7 mouse cellular contexts compared by ENCODE assay signal in the genomic region with DNA sequence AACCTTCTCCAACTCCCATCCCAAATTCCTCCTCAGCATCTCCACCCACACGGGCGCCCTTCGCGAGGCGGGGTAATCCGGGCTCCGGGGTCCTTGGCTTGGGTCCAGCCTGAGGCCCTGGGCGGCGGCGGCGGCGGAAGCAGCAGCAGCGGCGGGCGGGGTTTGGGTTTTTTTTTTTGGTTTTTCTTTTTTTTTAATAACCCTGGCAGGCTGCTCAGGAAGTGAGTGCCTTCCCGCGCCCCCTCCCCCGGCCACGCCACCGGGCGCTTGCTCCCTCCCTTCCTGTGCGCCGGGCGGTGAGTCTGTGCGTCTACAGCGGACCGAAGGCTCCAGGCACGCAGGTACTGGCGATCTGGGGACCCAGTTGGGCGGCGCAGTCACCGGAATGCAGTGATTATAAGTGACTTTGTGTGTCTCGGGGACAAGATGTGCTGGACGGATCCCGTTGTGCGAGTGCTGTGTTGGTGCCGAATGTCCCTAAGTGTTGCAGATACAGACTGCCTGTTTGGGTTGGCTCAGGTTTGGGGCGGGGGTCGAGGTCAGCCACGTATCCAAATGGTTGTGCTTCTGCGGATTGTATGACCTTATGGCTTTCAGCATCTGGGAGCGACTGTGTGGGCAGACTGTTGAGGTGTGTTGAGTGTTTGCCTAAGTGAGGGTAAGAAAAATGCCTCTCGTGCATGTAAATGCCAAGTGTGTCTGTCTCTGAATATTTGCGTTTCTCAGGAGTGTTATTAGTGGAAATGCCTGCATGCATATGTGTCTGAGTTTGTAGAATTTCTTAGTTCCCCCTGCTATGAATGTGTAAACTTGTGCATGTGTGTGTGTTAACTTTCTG. TPM values are rescaled to one million over a fixed set of nuclear protein-coding genes. Genes with fewer than 3 reads are reported as not detected.
DNase-seq lines count a peak whose midpoint lies in the region; ATAC-seq and TF ChIP-seq lines count a peak whose summit lies in the region.

Gene Adamts10, plus strand, starts transcription at position 287 of the 838 bp plus-strand sequence.

- peak within 1 kb of the TSS; percentile 83 for H3K4me2 ChIP-seq in limb, embryonic 14.5 days (replicated peaks; ENCODE audit: low read depth, low read length, severe bottlenecking)
- peak within 1 kb of the TSS; percentile 70 for H3K4me2 ChIP-seq in midbrain, embryonic 16.5 days (ENCODE audit: low read length)

- peak within 1 kb of the TSS; percentile 93 for H3K27ac ChIP-seq in embryonic facial prominence, embryonic 10.5 days (replicated peaks)
- H3K27ac ChIP-seq in kidney, adult 2 months (ENCODE audit: insufficient read depth, low read depth, low read length): peak within 1 kb of the TSS; percentile 37
- peak within 1 kb of the TSS; percentile 87 for H3K27ac ChIP-seq in limb, embryonic 14.5 days (replicated peaks; ENCODE audit: low read depth, low read length)
- H3K27ac ChIP-seq in midbrain, embryonic 16.5 days (ENCODE audit: low read length): peak within 1 kb of the TSS; percentile 68

- TF ChIP-seq POLR2A in kidney, adult 2 months (IDR thresholded peaks at IDR 0.05; ENCODE audit: low read depth, low read length): no peak
- TF ChIP-seq POLR2A in limb, embryonic 14.5 days (IDR thresholded peaks at IDR 0.05; ENCODE audit: borderline replicate concordance, extremely low read depth, insufficient read depth, insufficient read length): peak; percentile 29; the same call in 1 of the 2 replicates

- ATAC-seq in limb, embryonic 14.5 days (ENCODE audit: low FRiP score, low read depth): peak; percentile 85
- ATAC-seq in midbrain, embryonic 16.5 days: peak; percentile 85

- TF ChIP-seq CTCF in kidney, adult 2 months (conservative IDR thresholded peaks at IDR 0.05; ENCODE audit: insufficient read depth, insufficient read length, low read depth, low read length): no peak

- peaks cover 53% of the 10 kb centered on the region for H3K4me1 ChIP-seq in embryonic facial prominence, embryonic 10.5 days
- H3K4me1 ChIP-seq in kidney, adult 2 months (ENCODE audit: control insufficient read depth, insufficient read depth, low read length): no peaks in the 10 kb centered on the region
- H3K4me1 ChIP-seq in limb, embryonic 14.5 days (ENCODE audit: control insufficient read depth, insufficient read depth, low read length): peaks cover 20% of the 10 kb centered on the region
- H3K4me1 ChIP-seq in midbrain, embryonic 16.5 days (ENCODE audit: control insufficient read depth, insufficient read depth, low read length): peaks cover 17% of the 10 kb centered on the region

- peak; percentile 89 for DNase-seq in adrenal gland, postnatal 10 days
- peak; percentile 90 for DNase-seq in embryonic facial prominence, embryonic 10.5 days (ENCODE audit: low spot score)
- peak; percentile 86 to 87 for DNase-seq in heart, adult 18-20 months
- peak; percentile 84 for DNase-seq in kidney, adult 2 months
- peak; percentile 88 for DNase-seq in limb, embryonic 14.5 days (ENCODE audit: low spot score)
- DNase-seq in spleen, postnatal 14 days (ENCODE audit: low spot score in 2 of 2): peak; percentile 36 to 46

- WGBS in embryonic facial prominence, embryonic 10.5 days: under 1% methylated on average over 44 of the region's 44 CpGs
- WGBS in kidney, adult 2 months: 1% methylated on average over 44 of the region's 44 CpGs
- under 1% methylated on average over 40 of the region's 44 CpGs for WGBS in limb, embryonic 14.5 days
- WGBS in midbrain, embryonic 16.5 days: under 1% methylated on average over 44 of the region's 44 CpGs

- peak within 1 kb of the TSS; percentile 63 for H3K9ac ChIP-seq in limb, embryonic 14.5 days (ENCODE audit: low read depth, low read length, severe bottlenecking)
- H3K9ac ChIP-seq in midbrain, embryonic 16.5 days (ENCODE audit: low read depth, low read length): peak within 1 kb of the TSS; percentile 75

- no peaks in the 10 kb centered on the region for H3K27me3 ChIP-seq in embryonic facial prominence, embryonic 10.5 days (replicated peaks; ENCODE audit: low read depth, poor library complexity, severe bottlenecking)
- no peaks in the 10 kb centered on the region for H3K27me3 ChIP-seq in kidney, adult 2 months (replicated peaks; ENCODE audit: control insufficient read depth, insufficient read depth, low read length)
- H3K27me3 ChIP-seq in limb, embryonic 14.5 days (ENCODE audit: control insufficient read depth, insufficient read depth, low read length): no peaks in the 10 kb centered on the region
- H3K27me3 ChIP-seq in midbrain, embryonic 16.5 days (ENCODE audit: control insufficient read depth, insufficient read depth, low read depth, low read length): no peaks in the 10 kb centered on the region

- no peaks in the 10 kb centered on the region for H3K9me3 ChIP-seq in embryonic facial prominence, embryonic 10.5 days
- no peaks in the 10 kb centered on the region for H3K9me3 ChIP-seq in limb, embryonic 14.5 days (ENCODE audit: control insufficient read depth, low read length)
- no peaks in the 10 kb centered on the region for H3K9me3 ChIP-seq in midbrain, embryonic 16.5 days (replicated peaks; ENCODE audit: control insufficient read depth, low read length, poor library complexity, severe bottlenecking)

- H3K36me3 ChIP-seq in embryonic facial prominence, embryonic 10.5 days (replicated peaks): peaks cover 24% of the 10 kb centered on the region
- H3K36me3 ChIP-seq in kidney, adult 2 months (ENCODE audit: control insufficient read depth, insufficient read depth, low read length): no peaks in the 10 kb centered on the region
- H3K36me3 ChIP-seq in limb, embryonic 14.5 days (ENCODE audit: control insufficient read depth, insufficient read depth, low read length): peaks cover 11% of the 10 kb centered on the region
- H3K36me3 ChIP-seq in midbrain, embryonic 16.5 days (ENCODE audit: control insufficient read depth, insufficient read depth, low read length): no peaks in the 10 kb centered on the region

- peak within 1 kb of the TSS; percentile 78 for H3K4me3 ChIP-seq in embryonic facial prominence, embryonic 10.5 days
- peak within 1 kb of the TSS; percentile 72 for H3K4me3 ChIP-seq in kidney, adult 2 months (ENCODE audit: insufficient read depth, low read depth, low read length)
- H3K4me3 ChIP-seq in limb, embryonic 14.5 days (replicated peaks; ENCODE audit: low read length): peak within 1 kb of the TSS; percentile 72
- peak within 1 kb of the TSS; percentile 67 for H3K4me3 ChIP-seq in midbrain, embryonic 16.5 days (ENCODE audit: low read depth, low read length)

RNA-seq across cellular contexts. Expression of gene Adamts10, which starts in this region (rescaled TPM):
- total RNA-seq in adrenal gland, postnatal 10 days (2021): 10 to 100 TPM; 37.1 to 56.8 TPM
- 58.3 and 70.1 TPM in 2 replicates for polyA plus RNA-seq in embryonic facial prominence, embryonic 10.5 days (2016; fragmentation: Nextera tagmentation; extraction: Ambion mirVana)
- 1 to 10 TPM; 7.8 to 9.4 TPM for total RNA-seq in heart, adult 18-20 months (2021)
- polyA plus RNA-seq in kidney, adult 2 months (2012; rRNA removed): 31.4 and 37.9 TPM in 2 replicates
- polyA plus RNA-seq in limb, embryonic 14.5 days (2012; rRNA removed): 269 and 309 TPM in 2 replicates
- polyA plus RNA-seq in limb, embryonic 14.5 days (2014; fragmentation: Nextera tagmentation; extraction: Ambion mirVana): 80.6 and 102 TPM in 2 replicates
- polyA plus RNA-seq in midbrain, embryonic 16.5 days (2015; fragmentation: Nextera tagmentation; extraction: Ambion mirVana): 62.2 and 66.8 TPM in 2 replicates

Comparison
In these comparisons a context has a peak if more than half of its experiments do, and no peak if none do; other contexts are left out.
1. Peak in every context shown above with its lines: DNase-seq, ATAC-seq, H3K4me3 ChIP-seq and H3K27ac ChIP-seq.
2. H3K27ac ChIP-seq: peak in every context shown above with its lines; median percentile 93 in embryonic facial prominence, embryonic 10.5 days; 87 in limb, embryonic 14.5 days; 68 in midbrain, embryonic 16.5 days; 37 in kidney, adult 2 months.